Mouse (Mus musculus): ENCODE measurements around the gene Pth.

DNA sequence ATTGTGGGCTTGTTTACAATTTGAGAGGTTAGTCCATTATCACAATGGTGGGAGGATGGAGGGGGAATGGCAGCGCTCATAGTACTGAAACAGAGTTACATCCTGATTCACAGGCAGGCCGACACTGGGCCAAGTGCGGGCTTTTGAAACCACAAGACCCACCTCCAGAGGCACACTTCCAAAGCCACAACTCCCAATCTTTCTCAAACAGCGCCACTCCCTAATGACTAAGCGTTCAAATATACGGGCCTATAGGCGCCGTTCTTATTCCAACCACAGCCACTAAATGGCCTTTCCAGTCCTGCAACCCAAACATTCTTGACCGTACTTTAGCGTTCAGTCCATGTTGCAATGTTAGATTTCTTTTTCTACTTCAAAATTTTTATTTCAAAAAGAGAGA lies 47.9 kb upstream of the Pth start:
- TF ChIP-seq USF1 (IDR thresholded peaks at IDR 0.05; ENCODE audit: low read depth, low read length) = no peak
- no peak for TF ChIP-seq E2F4 (IDR thresholded peaks at IDR 0.05; ENCODE audit: borderline replicate concordance, low read depth, low read length)
- TF ChIP-seq CTCF (IDR thresholded peaks at IDR 0.05 in 2 of 3, conservative IDR thresholded peaks at IDR 0.05 in 1 of 3; ENCODE audit: control insufficient read depth in 1 of 3, insufficient read depth in 1 of 3, low read depth in 2 of 3, low read length in 3 of 3, poor library complexity in 1 of 3, severe bottlenecking in 1 of 3) = no peak
- no peak for TF ChIP-seq MAZ (IDR thresholded peaks at IDR 0.05; ENCODE audit: low read depth, low read length)
- TF ChIP-seq RCOR1 (IDR thresholded peaks at IDR 0.05; ENCODE audit: low read depth, low read length) = peak; percentile 91
- no peak for TF ChIP-seq HCFC1 (IDR thresholded peaks at IDR 0.05; ENCODE audit: low read depth, low read length)
- TF ChIP-seq POLR2AphosphoS5 (IDR thresholded peaks at IDR 0.05; ENCODE audit: borderline replicate concordance, low read depth, low read length) = no peak
- TF ChIP-seq MAFK (IDR thresholded peaks at IDR 0.05; ENCODE audit: borderline replicate concordance, low read depth, low read length) = no peak; the same call in 1 of the 2 replicates
- no peak; the same call in 1 of the 2 replicates for TF ChIP-seq SIN3A (IDR thresholded peaks at IDR 0.05; ENCODE audit: low read length)
- TF ChIP-seq MEF2A (IDR thresholded peaks at IDR 0.05; ENCODE audit: extremely low read depth, insufficient replicate concordance, low read depth, low read length, poor library complexity, severe bottlenecking) = no peak

Data from MEL (cell line).